Mouse (Mus musculus) neutrophil, adult 65 days (primary cell): Measurements from ENCODE around the gene Mrto4. TPM values are rescaled to one million over a fixed set of nuclear protein-coding genes. Genes with fewer than 3 reads are reported as not detected.

Experiments
- total RNA-seq: library from RNA; stranded (reverse); gene quantifications from 2 replicates; pipeline ENCODE4 v1.2.4, GENCODE M21; 2023

Mrto4 gene
- 32.0 and 41.3 TPM in 2 replicates for total RNA-seq

DNA sequence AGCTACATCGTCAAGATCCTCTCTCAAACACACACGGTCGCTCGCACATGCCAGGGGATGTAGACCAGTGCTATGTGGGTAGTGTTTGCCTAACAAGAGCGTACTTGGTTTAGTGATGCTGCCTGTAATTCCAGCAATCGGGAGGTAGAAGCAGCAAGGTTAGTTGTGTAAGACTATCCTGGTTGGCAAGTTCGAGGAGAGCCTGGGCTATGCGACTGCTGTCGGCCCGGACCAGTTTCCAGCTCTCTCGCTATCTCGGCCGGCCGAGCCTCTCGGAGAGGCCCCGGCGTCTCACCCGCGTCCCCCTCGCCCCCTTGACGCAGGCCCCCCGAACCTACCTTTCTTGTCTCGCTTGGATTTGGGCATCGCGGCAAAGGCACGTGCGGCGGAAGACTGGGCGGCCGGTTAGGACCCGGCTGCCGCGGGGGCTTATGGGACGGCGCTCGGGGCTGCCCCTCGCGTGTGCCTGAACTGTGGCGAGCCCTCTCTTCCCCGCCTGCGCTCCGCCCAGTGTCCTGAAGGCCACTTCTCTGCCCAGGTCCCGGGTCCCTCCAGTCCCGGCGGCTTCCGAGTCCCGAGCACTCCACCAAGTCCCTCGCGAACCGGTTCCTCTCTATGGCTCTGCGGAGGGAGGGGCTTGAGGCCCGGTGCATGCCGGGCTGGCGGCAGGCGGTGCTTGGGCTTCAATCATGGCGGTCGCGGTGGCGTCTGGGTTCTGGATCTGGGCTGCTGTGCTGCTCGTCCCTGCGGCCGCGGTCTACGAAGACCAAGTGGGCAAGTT lies at the start of gene Mrto4, which contains the start of the genes Emc1 and Ubr4:
TSS of gene Mrto4 (minus strand) at position 646 of the 781 bp plus-strand sequence.
TSS of gene Emc1 (plus strand) at position 657 of the 781 bp plus-strand sequence.
TSS of gene Ubr4 (plus strand) at position 679 of the 781 bp plus-strand sequence.

GRCm38 (mm10) chr4:139310171-139310898 lies 42.0 kb downstream of the Mrto4 start, which contains the start of the genes Pqlc2 and Akr7a5:
Pqlc2 (minus strand) TSS chr4:139310708.
Akr7a5 (plus strand) TSS chr4:139310744.

Other genes starting within 250 kb of the Mrto4 start
- gene Minos1, start 221.5 kb downstream of the Mrto4 start, total RNA-seq: 52.8 and 94.4 TPM in 2 replicates
- gene Capzb, start 159.7 kb downstream of the Mrto4 start, total RNA-seq: 541 and 553 TPM in 2 replicates
- gene Pqlc2, start 41.9 kb downstream of the Mrto4 start, total RNA-seq: 5.6 and 6.7 TPM in 2 replicates
- gene Akr7a5, start 41.8 kb downstream of the Mrto4 start, total RNA-seq: 3.0 and 3.8 TPM in 2 replicates
- 18.8 and 32.2 TPM in 2 replicates for gene Emc1, start within 50 bp of the Mrto4 start, total RNA-seq
- gene Ubr4, start within 50 bp of the Mrto4 start, total RNA-seq: 183 and 252 TPM in 2 replicates
- 5.3 and 5.7 TPM in 2 replicates for gene Iffo2, start 178.0 kb upstream of the Mrto4 start, total RNA-seq